Mouse (Mus musculus) CH12.LX (cell line): ENCODE results near the gene Zbtb37. TPM values are rescaled to one million over a fixed set of nuclear protein-coding genes. Genes with fewer than 3 reads are reported as not detected.
A peak's percentile ranks its signal among the peaks of the same experiment; 100 is the strongest.

Experiments used
- DNase-seq: peaks from one replicate; pipeline ENCODE4 v3.0.0-alpha.2; 2013; ENCODE audit errors: extremely low read depth
- H3K27ac ChIP-seq: 2 replicates; pipeline ENCODE4 v1.5.1; 2012; ENCODE audit warnings: low read depth, mild to moderate bottlenecking, control low read depth, moderate library complexity; ENCODE audit not compliant: insufficient read depth
- H3K27me3 ChIP-seq: replicated peaks from 2 replicates; pipeline ENCODE3; 2012; ENCODE audit warnings: inconsistent platforms
- H3K36me3 ChIP-seq, 2 experiments: replicated peaks in 1 of 2; 2 replicates each; pipeline versions ENCODE3 to v1.6.1; 2012; ENCODE audit warnings: inconsistent platforms in 1 of 2, low read length in 1 of 2, mild to moderate bottlenecking in 1 of 2, mixed read lengths in 1 of 2, moderate library complexity in 1 of 2; ENCODE audit not compliant: control insufficient read depth in 1 of 2, insufficient read depth in 1 of 2
- H3K4me1 ChIP-seq, 2 experiments: 2 replicates each; pipeline ENCODE4 v1.6.1; 2012; ENCODE audit warnings: inconsistent platforms in 1 of 2, moderate library complexity in 1 of 2; ENCODE audit not compliant: insufficient read depth in 2 of 2, control insufficient read depth in 1 of 2
- H3K4me2 ChIP-seq: 2 replicates; pipeline ENCODE4 v1.6.1; 2012; ENCODE audit warnings: low read depth, mild to moderate bottlenecking, control low read depth; ENCODE audit not compliant: poor library complexity, insufficient read depth, severe bottlenecking
- H3K4me3 ChIP-seq, 3 experiments: fragments of 150-350 bp in 1 of 3; sonication (generic) in 1 of 3; replicated peaks in 1 of 3; 2 replicates each; pipeline versions ENCODE3 to v1.5.1; 2011 to 2012; ENCODE audit warnings: low read depth in 2 of 3, low read length in 2 of 3, mild to moderate bottlenecking in 2 of 3, moderate library complexity in 2 of 3, control low read depth in 1 of 3, improper control_type of control experiment in 1 of 3, inconsistent platforms in 1 of 3, mixed read lengths in 1 of 3; ENCODE audit not compliant: poor library complexity in 1 of 3
- H3K79me2 ChIP-seq: replicated peaks from 2 replicates; pipeline ENCODE4 v1.6.1; 2012; ENCODE audit warnings: mild to moderate bottlenecking, moderate library complexity; ENCODE audit not compliant: control insufficient read depth, poor library complexity, insufficient read depth, severe bottlenecking; ENCODE audit errors: extremely low read depth
- H3K9ac ChIP-seq: 2 replicates; pipeline ENCODE4 v1.6.1; 2012; ENCODE audit warnings: low read depth, mild to moderate bottlenecking, control low read depth, moderate library complexity; ENCODE audit not compliant: insufficient read depth
- H3K9me3 ChIP-seq: replicated peaks from 2 replicates; pipeline ENCODE3; 2012; ENCODE audit warnings: low read length, inconsistent platforms, mixed read lengths
- BHLHE40 ChIP-seq: IDR thresholded peaks from 2 replicates; pipeline ENCODE4 v1.6.1; 2011; ENCODE audit warnings: mild to moderate bottlenecking, low read depth, low read length, improper control_type of control experiment
- CHD1 ChIP-seq: IDR thresholded peaks from 2 replicates; pipeline ENCODE4 v1.6.1; 2012; ENCODE audit warnings: low read depth, low read length, improper control_type of control experiment, inconsistent platforms
- ELF1 ChIP-seq: IDR thresholded peaks from 2 replicates; pipeline ENCODE4 v1.6.1; 2014; ENCODE audit warnings: low read depth, mild to moderate bottlenecking, inconsistent platforms, low read length, improper control_type of control experiment
- EP300 ChIP-seq: IDR thresholded peaks from 2 replicates; pipeline ENCODE4 v1.6.1; 2011; ENCODE audit warnings: low read length, improper control_type of control experiment
- ETS1 ChIP-seq: conservative IDR thresholded peaks from 2 replicates; pipeline ENCODE4 v1.6.1; 2012; ENCODE audit warnings: low read depth, mild to moderate bottlenecking, inconsistent platforms, low read length, improper control_type of control experiment, moderate library complexity
- IRF4 ChIP-seq: IDR thresholded peaks from 2 replicates; pipeline ENCODE4 v1.6.1; 2014; ENCODE audit warnings: low read depth, mild to moderate bottlenecking, inconsistent platforms, low read length, improper control_type of control experiment
- JUN ChIP-seq: IDR thresholded peaks from 2 replicates; pipeline ENCODE4 v1.6.1; 2011; ENCODE audit warnings: low read depth, mild to moderate bottlenecking, low read length, improper control_type of control experiment, moderate library complexity; ENCODE audit not compliant: insufficient read depth
- MAFK ChIP-seq: IDR thresholded peaks from 2 replicates; pipeline ENCODE4 v1.6.1; 2011; ENCODE audit warnings: low read length, improper control_type of control experiment; ENCODE audit not compliant: insufficient replicate concordance
- MAZ ChIP-seq: IDR thresholded peaks from 2 replicates; pipeline ENCODE4 v1.6.1; 2012; ENCODE audit warnings: low read depth, mild to moderate bottlenecking, inconsistent platforms, low read length, improper control_type of control experiment, moderate library complexity
- MEF2A ChIP-seq: IDR thresholded peaks from 2 replicates; pipeline ENCODE4 v1.6.1; 2014; ENCODE audit warnings: low read depth, mild to moderate bottlenecking, inconsistent platforms, low read length, improper control_type of control experiment, borderline replicate concordance
- MYC ChIP-seq: IDR thresholded peaks from 2 replicates; pipeline ENCODE4 v1.6.1; 2011; ENCODE audit warnings: low read depth, mild to moderate bottlenecking, improper control_type of control experiment, low read length
- NRF1 ChIP-seq: IDR thresholded peaks from 2 replicates; pipeline ENCODE4 v1.6.1; 2014; ENCODE audit warnings: low read depth, mild to moderate bottlenecking, inconsistent platforms, low read length, improper control_type of control experiment, moderate library complexity
- PAX5 ChIP-seq: IDR thresholded peaks from 2 replicates; pipeline ENCODE4 v1.6.1; 2012; ENCODE audit warnings: low read length, inconsistent platforms, mixed read lengths
- POLR2AphosphoS2 ChIP-seq: IDR thresholded peaks from 2 replicates; pipeline ENCODE4 v1.6.1; 2011; ENCODE audit warnings: low read depth, low read length, improper control_type of control experiment
- RAD21 ChIP-seq: IDR thresholded peaks from 2 replicates; pipeline ENCODE4 v1.6.1; 2011; ENCODE audit warnings: low read depth, mild to moderate bottlenecking, low read length, improper control_type of control experiment, moderate library complexity
- RCOR1 ChIP-seq: conservative IDR thresholded peaks from 2 replicates; pipeline ENCODE4 v1.6.1; 2012; ENCODE audit warnings: low read depth, mild to moderate bottlenecking, inconsistent platforms, low read length, improper control_type of control experiment
- SIN3A ChIP-seq: IDR thresholded peaks from 2 replicates; pipeline ENCODE4 v1.6.1; 2012; ENCODE audit warnings: low read length, improper control_type of control experiment, inconsistent platforms
- SMC3 ChIP-seq: IDR thresholded peaks from 2 replicates; pipeline ENCODE4 v1.6.1; 2011; ENCODE audit warnings: low read depth, low read length, improper control_type of control experiment
- TCF12 ChIP-seq: IDR thresholded peaks from 2 replicates; pipeline ENCODE4 v1.6.1; 2014; ENCODE audit warnings: low read depth, mild to moderate bottlenecking, inconsistent platforms, low read length, improper control_type of control experiment
- UBTF ChIP-seq: IDR thresholded peaks from 2 replicates; pipeline ENCODE4 v1.6.1; 2012; ENCODE audit warnings: low read depth, mild to moderate bottlenecking, inconsistent platforms, low read length, improper control_type of control experiment, moderate library complexity
- USF1 ChIP-seq: IDR thresholded peaks from 2 replicates; pipeline ENCODE4 v1.6.1; 2014; ENCODE audit warnings: low read depth, mild to moderate bottlenecking, inconsistent platforms, low read length, improper control_type of control experiment
- USF2 ChIP-seq: conservative IDR thresholded peaks from 2 replicates; pipeline ENCODE4 v1.6.1; 2011; ENCODE audit warnings: low read depth, low read length, improper control_type of control experiment
- ZMIZ1 ChIP-seq: IDR thresholded peaks from 2 replicates; pipeline ENCODE4 v1.6.1; 2012; ENCODE audit warnings: low read depth, mild to moderate bottlenecking, inconsistent platforms, low read length, improper control_type of control experiment
- ZNF384 ChIP-seq: IDR thresholded peaks from 2 replicates; pipeline ENCODE4 v1.6.1; 2012; ENCODE audit warnings: low read depth, low read length, improper control_type of control experiment, inconsistent platforms
- dilution Hi-C: fragments of 300-500 bp; cut with MboI; formaldehyde crosslinking; loops from 2 replicates; pipeline ENCODE4 v1.14.3; 2020; ENCODE audit warnings: low sequenced_read_pairs; ENCODE audit not compliant: extremely low pct_unique_long_range_greater_than_20kb, extremely low pct_ligation_motif_present
- in situ Hi-C: fragments of 300-500 bp; cut with MboI; formaldehyde crosslinking; loops from 3 replicates; pipeline ENCODE4 v1.14.3; 2019; ENCODE audit warnings: low sequenced_read_pairs, low pct_ligation_motif_present, low pct_unique_long_range_greater_than_20kb, mixed read lengths
- polyA plus RNA-seq: library from polyadenylated mRNA; unstranded; fragments of >175 nt; gene quantifications from 2 replicates; pipeline ENCODE4 v1.2.1, GENCODE M21; 2012; ENCODE audit warnings: low read depth; ENCODE audit not compliant: insufficient read length
- total RNA-seq, 2 experiments: library from RNA; depleted of rRNA; stranded (reverse); fragments of 300-350 nt in 1 of 2; fragments of >200 nt in 1 of 2; gene quantifications; 2 replicates each; pipeline ENCODE4 v1.2.3; 2012 to 2014

Gene Zbtb37
- total and polyA plus RNA-seq, 3 experiments = 4.5 to 4.8 (median 4.7) TPM

GRCm38 (mm10) chr1:161004942-161005341, 29.7 kb downstream of the Zbtb37 start:
- peak; percentile 56; the same call in 1 of the 2 replicates for TF ChIP-seq MAFK
- TF ChIP-seq RCOR1 = no peak
- no peak for TF ChIP-seq POLR2AphosphoS2
- no peak for TF ChIP-seq UBTF
- Histone ChIP-seq H3K4me1 (0 out of 4 replicates have a peak, but pooled peaks cover 0 to 6% of the 10 kb centered on the region in 2 experiments), H3K4me3 (no peak overlapping the region), H3K27ac (no peak overlapping the region), H3K9me3 (no peaks in the 10 kb centered on the region), H3K9ac (no peak overlapping the region), H3K36me3 (peaks cover 56 to 84% of the 10 kb centered on the region in 2 experiments), H3K79me2 (0 out of 2 replicates have a peak, but pooled peaks cover 3% of the 10 kb centered on the region), H3K4me2 (no peak overlapping the region), H3K27me3 (no peaks in the 10 kb centered on the region)
- dilution Hi-C loops = no loop called here
- no peak for DNase-seq
- in situ Hi-C loops = no loop called here

- Histone ChIP-seq H3K4me3 (no peak overlapping the region), H3K4me1 (peaks cover 0 to 15% of the 10 kb centered on the region in 2 experiments; a peak in 2 of 4 replicates), H3K79me2 (peaks cover 6% of the 10 kb centered on the region), H3K27ac (no peak overlapping the region), H3K9ac (no peak overlapping the region), H3K9me3 (no peaks in the 10 kb centered on the region), H3K27me3 (no peaks in the 10 kb centered on the region), H3K4me2 (no peak overlapping the region), H3K36me3 (peaks cover 71 to 87% of the 10 kb centered on the region in 2 experiments)
- dilution Hi-C loops = no loop called here
- TF ChIP-seq RCOR1 = no peak
- TF ChIP-seq ZMIZ1 = no peak
- no peak for TF ChIP-seq MAFK
- no peak for DNase-seq
- in situ Hi-C loops = no loop called here
Measured at GRCm38 (mm10) chr1:160993851-160994250, 40.8 kb downstream of the Zbtb37 start.

GRCm38 (mm10) chr1:160989395-160989794, 45.3 kb downstream of the Zbtb37 start:
- H3K27ac ChIP-seq = peak overlapping the region; percentile 83
- no peak overlapping the region for H3K9ac ChIP-seq
- H3K4me2 ChIP-seq = peak overlapping the region; percentile 53
- peaks cover 8 to 38% of the 10 kb centered on the region in 2 experiments; a peak in 3 of 4 replicates for H3K4me1 ChIP-seq
- peak overlapping the region; percentile 28 to 40 (median 40) for H3K4me3 ChIP-seq
- peaks cover 34 to 63% of the 10 kb centered on the region in 2 experiments for H3K36me3 ChIP-seq
- peak; percentile 96 for DNase-seq
- H3K79me2 ChIP-seq = peaks cover 40% of the 10 kb centered on the region
- dilution Hi-C loops = no loop called here
- H3K9me3 ChIP-seq = no peaks in the 10 kb centered on the region
- no peaks in the 10 kb centered on the region for H3K27me3 ChIP-seq
- in situ Hi-C loops = no loop called here
- TF ChIP-seq SIN3A = peak; percentile 77
- TF ChIP-seq USF1 = no peak
- no peak for TF ChIP-seq UBTF
- TF ChIP-seq PAX5 = no peak
- peak; percentile 58 for TF ChIP-seq ETS1
- TF ChIP-seq IRF4 = peak; percentile 76
- TF ChIP-seq MEF2A = no peak
- TF ChIP-seq EP300 = peak; percentile 66; the same call in 1 of the 2 replicates
- 0 out of 2 replicates have a peak, but pooled peaks have one; percentile 19 for TF ChIP-seq ELF1
- TF ChIP-seq ZNF384 = no peak
- TF ChIP-seq USF2 = no peak
- no peak for TF ChIP-seq CHD1
- TF ChIP-seq RAD21 = peak; percentile 60
- 0 out of 2 replicates have a peak, but pooled peaks have one; percentile 4 for TF ChIP-seq NRF1
- peak; percentile 47; the same call in 1 of the 2 replicates for TF ChIP-seq BHLHE40
- TF ChIP-seq SMC3 = peak; percentile 49
- peak; percentile 76 for TF ChIP-seq TCF12
- peak; percentile 79 for TF ChIP-seq MAZ
- TF ChIP-seq MYC = 0 out of 2 replicates have a peak, but pooled peaks have one; percentile 12
- TF ChIP-seq JUN = no peak
- TF ChIP-seq RCOR1 = no peak; the same call in 1 of the 2 replicates
